Mouse (Mus musculus): ENCODE data around the gene Rabepk. TPM values are rescaled to one million over a fixed set of nuclear protein-coding genes. Genes with fewer than 3 reads are reported as not detected.

Gene Rabepk
- polyA plus RNA-seq, 1 experiment from 2014 or later, result 26.9 TPM

DNA sequence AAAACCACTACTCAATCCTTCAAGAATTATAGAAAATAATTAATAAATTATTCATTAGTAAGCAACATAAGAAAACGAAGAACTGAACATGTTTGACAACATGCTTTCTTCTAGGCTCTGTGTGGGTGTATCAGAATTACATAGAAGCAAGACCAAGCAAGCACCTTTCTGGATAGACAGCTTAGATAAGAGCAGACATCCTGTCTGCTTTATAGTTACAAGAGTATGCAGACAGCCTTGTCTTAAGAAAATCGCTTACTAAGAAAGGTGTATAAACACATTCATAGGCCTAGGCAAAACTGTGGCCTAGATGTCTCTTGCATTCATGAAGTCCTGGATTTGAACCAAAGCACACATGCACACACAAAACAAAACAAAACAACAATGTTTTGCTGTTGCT is 54.0 kb downstream of the Rabepk start:
- no peak for DNase-seq (ENCODE audit: low spot score)
- H3K9me3 ChIP-seq (replicated peaks; ENCODE audit: control insufficient read depth, low read length), result no peaks in the 10 kb centered on the region
- no peak overlapping the region for H3K4me3 ChIP-seq (ENCODE audit: low read depth, low read length)
- no peak overlapping the region for H3K4me2 ChIP-seq (ENCODE audit: low read length)
- WGBS, result 94% methylated on average over 2 of the region's 2 CpGs
- no peak overlapping the region for H3K27ac ChIP-seq (ENCODE audit: low read depth, low read length)
- H3K27me3 ChIP-seq (replicated peaks; ENCODE audit: control insufficient read depth, insufficient read depth, low read length), result no peaks in the 10 kb centered on the region
- peaks cover 21% of the 10 kb centered on the region; the same call in 1 of the 2 replicates for H3K36me3 ChIP-seq (ENCODE audit: control insufficient read depth, insufficient read depth, low read length)
- no peak overlapping the region for H3K9ac ChIP-seq (ENCODE audit: low read length)
- no peak for ATAC-seq
- H3K4me1 ChIP-seq (ENCODE audit: control insufficient read depth, insufficient read depth, low read length), result no peaks in the 10 kb centered on the region; the same call in none of the 2 replicates

- Histone ChIP-seq H3K9me3 (replicated peaks; ENCODE audit: control insufficient read depth, low read length) (no peaks in the 10 kb centered on the region), H3K27me3 (replicated peaks; ENCODE audit: control insufficient read depth, insufficient read depth, low read length) (no peaks in the 10 kb centered on the region), H3K27ac (ENCODE audit: low read depth, low read length) (no peak overlapping the region), H3K4me3 (ENCODE audit: low read depth, low read length) (no peak overlapping the region), H3K9ac (ENCODE audit: low read length) (no peak overlapping the region), H3K36me3 (ENCODE audit: control insufficient read depth, insufficient read depth, low read length) (peaks cover 21% of the 10 kb centered on the region; the same call in 1 of the 2 replicates), H3K4me2 (ENCODE audit: low read length) (no peak overlapping the region), H3K4me1 (ENCODE audit: control insufficient read depth, insufficient read depth, low read length) (no peaks in the 10 kb centered on the region; the same call in 1 of the 2 replicates)
- WGBS, result 94% methylated on average over 8 of the region's 8 CpGs
- no peak for ATAC-seq
- no peak for DNase-seq (ENCODE audit: low spot score)
Observed at GRCm38 (mm10) chr2:34744476-34744875, 55.2 kb downstream of the Rabepk start.

DNA sequence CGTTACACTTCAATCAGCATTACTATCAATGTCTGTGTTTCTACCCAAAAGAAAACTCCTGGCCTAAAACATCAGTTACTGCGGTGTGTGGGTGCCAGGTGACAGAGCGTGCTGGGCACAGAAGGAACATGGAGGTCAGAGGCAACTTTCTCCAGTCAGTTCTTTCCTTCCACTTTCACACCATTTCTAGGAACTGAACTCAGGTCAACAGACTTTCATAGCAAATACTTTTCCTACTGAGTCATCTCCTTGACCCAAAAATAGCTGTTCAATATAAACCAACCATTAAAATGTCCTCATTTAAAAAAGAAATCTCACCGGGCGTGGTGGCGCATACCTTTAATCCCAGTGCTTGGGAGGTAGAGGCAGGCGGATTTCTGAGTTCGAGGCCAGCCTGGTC is 57.0 kb downstream of the Rabepk start:
- H3K36me3 ChIP-seq (ENCODE audit: control insufficient read depth, insufficient read depth, low read length), result peaks cover 21% of the 10 kb centered on the region; the same call in 1 of the 2 replicates
- H3K27ac ChIP-seq (ENCODE audit: low read depth, low read length), result no peak overlapping the region
- WGBS, result 95% methylated on average over 8 of the region's 8 CpGs
- H3K4me2 ChIP-seq (ENCODE audit: low read length), result no peak overlapping the region
- H3K27me3 ChIP-seq (replicated peaks; ENCODE audit: control insufficient read depth, insufficient read depth, low read length), result no peaks in the 10 kb centered on the region
- no peaks in the 10 kb centered on the region for H3K4me1 ChIP-seq (ENCODE audit: control insufficient read depth, insufficient read depth, low read length)
- H3K9ac ChIP-seq (ENCODE audit: low read length), result no peak overlapping the region
- no peak for DNase-seq (ENCODE audit: low spot score)
- no peaks in the 10 kb centered on the region for H3K9me3 ChIP-seq (replicated peaks; ENCODE audit: control insufficient read depth, low read length)
- no peak for ATAC-seq
- H3K4me3 ChIP-seq (ENCODE audit: low read depth, low read length), result no peak overlapping the region

GRCm38 (mm10) chr2:34741390-34742159 is 58.1 kb downstream of the Rabepk start:
- no peak overlapping the region for H3K4me2 ChIP-seq (ENCODE audit: low read length)
- H3K36me3 ChIP-seq (ENCODE audit: control insufficient read depth, insufficient read depth, low read length), result peaks cover 21% of the 10 kb centered on the region; the same call in 1 of the 2 replicates
- H3K4me3 ChIP-seq (ENCODE audit: low read depth, low read length), result no peak overlapping the region
- H3K4me1 ChIP-seq (ENCODE audit: control insufficient read depth, insufficient read depth, low read length), result no peaks in the 10 kb centered on the region
- 90% methylated on average over 12 of the region's 12 CpGs for WGBS
- ATAC-seq, result no peak
- no peak overlapping the region for H3K9ac ChIP-seq (ENCODE audit: low read length)
- no peak for DNase-seq (ENCODE audit: low spot score)
- H3K27me3 ChIP-seq (replicated peaks; ENCODE audit: control insufficient read depth, insufficient read depth, low read length), result no peaks in the 10 kb centered on the region
- no peaks in the 10 kb centered on the region for H3K9me3 ChIP-seq (replicated peaks; ENCODE audit: control insufficient read depth, low read length)
- H3K27ac ChIP-seq (ENCODE audit: low read depth, low read length), result no peak overlapping the region

GRCm38 (mm10) chr2:34739684-34740391 is 59.9 kb downstream of the Rabepk start:
- WGBS, result 72% methylated on average over 1 of the region's 1 CpGs
- no peaks in the 10 kb centered on the region for H3K4me1 ChIP-seq (ENCODE audit: control insufficient read depth, insufficient read depth, low read length)
- no peak overlapping the region for H3K4me3 ChIP-seq (ENCODE audit: low read depth, low read length)
- peaks cover 16% of the 10 kb centered on the region; the same call in 1 of the 2 replicates for H3K36me3 ChIP-seq (ENCODE audit: control insufficient read depth, insufficient read depth, low read length)
- H3K4me2 ChIP-seq (ENCODE audit: low read length), result no peak overlapping the region
- H3K9me3 ChIP-seq (replicated peaks; ENCODE audit: control insufficient read depth, low read length), result no peaks in the 10 kb centered on the region
- H3K9ac ChIP-seq (ENCODE audit: low read length), result no peak overlapping the region
- H3K27me3 ChIP-seq (replicated peaks; ENCODE audit: control insufficient read depth, insufficient read depth, low read length), result no peaks in the 10 kb centered on the region
- H3K27ac ChIP-seq (ENCODE audit: low read depth, low read length), result no peak overlapping the region
- no peak for ATAC-seq
- DNase-seq (ENCODE audit: low spot score), result no peak

DNA sequence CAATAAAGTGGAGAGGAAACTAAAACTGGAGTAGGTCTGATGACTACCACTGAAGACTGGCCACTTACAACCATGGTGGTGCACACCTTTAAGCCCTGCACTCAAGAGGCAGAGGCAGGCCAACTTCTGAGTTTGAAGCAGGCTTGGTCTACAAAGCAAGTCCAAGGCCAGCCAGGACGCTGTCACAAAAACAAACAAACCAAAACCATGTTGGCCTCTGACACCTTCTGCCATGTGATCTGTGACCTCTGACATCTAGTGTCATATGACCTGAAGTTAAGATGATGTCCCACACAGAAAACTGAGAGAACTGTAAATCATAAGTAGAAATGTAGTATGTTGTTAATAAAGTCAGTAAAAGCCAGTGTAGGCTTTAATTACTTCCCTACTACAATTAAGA is 61.8 kb downstream of the Rabepk start:
- Histone ChIP-seq H3K9ac (ENCODE audit: low read length) (no peak overlapping the region), H3K36me3 (ENCODE audit: control insufficient read depth, insufficient read depth, low read length) (peaks cover 8% of the 10 kb centered on the region; the same call in 1 of the 2 replicates), H3K4me1 (ENCODE audit: control insufficient read depth, insufficient read depth, low read length) (no peaks in the 10 kb centered on the region), H3K9me3 (replicated peaks; ENCODE audit: control insufficient read depth, low read length) (no peaks in the 10 kb centered on the region), H3K4me3 (ENCODE audit: low read depth, low read length) (no peak overlapping the region), H3K27ac (ENCODE audit: low read depth, low read length) (no peak overlapping the region), H3K27me3 (replicated peaks; ENCODE audit: control insufficient read depth, insufficient read depth, low read length) (no peaks in the 10 kb centered on the region), H3K4me2 (ENCODE audit: low read length) (no peak overlapping the region)
- DNase-seq (ENCODE audit: low spot score), result no peak
- no peak for ATAC-seq
- 93% methylated on average over 1 of the region's 1 CpGs for WGBS

GRCm38 (mm10) chr2:34736626-34737025 is 63.1 kb downstream of the Rabepk start:
- Histone ChIP-seq H3K9me3 (replicated peaks; ENCODE audit: control insufficient read depth, low read length) (no peaks in the 10 kb centered on the region), H3K27me3 (replicated peaks; ENCODE audit: control insufficient read depth, insufficient read depth, low read length) (no peaks in the 10 kb centered on the region), H3K4me3 (ENCODE audit: low read depth, low read length) (no peak overlapping the region), H3K4me2 (ENCODE audit: low read length) (no peak overlapping the region), H3K36me3 (ENCODE audit: control insufficient read depth, insufficient read depth, low read length) (no peaks in the 10 kb centered on the region), H3K27ac (ENCODE audit: low read depth, low read length) (no peak overlapping the region), H3K4me1 (ENCODE audit: control insufficient read depth, insufficient read depth, low read length) (no peaks in the 10 kb centered on the region), H3K9ac (ENCODE audit: low read length) (no peak overlapping the region)
- 93% methylated on average over 1 of the region's 1 CpGs for WGBS
- DNase-seq (ENCODE audit: low spot score) (no peak), ATAC-seq (no peak)
